Mouse (Mus musculus): ENCODE measurements around the gene Dse.

DNA sequence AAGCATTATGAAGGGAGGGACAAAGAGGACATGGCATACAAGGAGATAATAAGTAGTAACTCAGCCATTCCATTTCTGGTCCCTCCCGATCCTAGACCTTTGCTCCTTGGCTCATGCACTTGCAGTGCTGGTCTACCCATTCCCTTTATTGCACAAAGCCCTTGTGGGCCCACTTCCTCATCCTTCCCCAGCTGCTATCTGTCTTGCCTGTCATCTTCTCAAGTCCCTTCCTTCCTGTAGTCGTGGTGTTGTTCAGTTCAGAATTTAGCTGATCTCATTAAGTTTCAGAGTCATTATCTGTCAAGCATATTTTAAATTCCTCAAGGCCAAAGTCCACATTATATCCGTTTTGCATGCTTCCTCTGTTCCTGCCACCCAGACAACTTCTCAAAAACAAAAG lies 9.5 kb downstream of the Dse start:
- TF ChIP-seq CTCF (IDR thresholded peaks at IDR 0.05; ENCODE audit: borderline replicate concordance, control insufficient read depth, extremely low read depth, insufficient read depth, low read length, poor library complexity) (no peak), POLR2A (IDR thresholded peaks at IDR 0.05; ENCODE audit: control insufficient read depth, extremely low read depth, insufficient read depth, low read length, poor library complexity) (no peak)

Data from thymus, adult 2 months (tissue).